Mouse (Mus musculus) brown adipose tissue, adult 24 weeks (tissue): ENCODE data around the gene Cerk. TPM values are rescaled to one million over a fixed set of nuclear protein-coding genes. Genes with fewer than 3 reads are reported as not detected.
"Not testable (repeated sequence)": the region's sequence is repeated elsewhere in the genome, so short reads cannot be mapped to it uniquely, and the experiment has no call there.

Experiments used
- H3K27ac ChIP-seq: fragments of 200-500 bp; replicated peaks from 2 replicates; pipeline ENCODE4 v1.5.1; 2012; ENCODE audit warnings: low read depth, mild to moderate bottlenecking, low read length
- H3K4me1 ChIP-seq: fragments of 200-500 bp; 2 replicates; pipeline ENCODE4 v1.6.1; 2012; ENCODE audit warnings: low read length, mixed read lengths; ENCODE audit not compliant: control insufficient read depth, insufficient read depth, insufficient read length
- H3K4me3 ChIP-seq: fragments of 200-500 bp; 2 replicates; pipeline ENCODE4 v1.5.1; 2012; ENCODE audit warnings: low read depth, mild to moderate bottlenecking, low read length, moderate library complexity; ENCODE audit not compliant: insufficient read depth
- polyA plus RNA-seq: library from polyadenylated mRNA; stranded (reverse); fragments of >200 nt; gene quantifications from 2 replicates; pipeline ENCODE4 v1.2.4, GENCODE M21; 2012; ENCODE audit not compliant: missing spikeins, insufficient read depth, insufficient read length

Cerk gene
- polyA plus RNA-seq, 1 experiment = 5.0 TPM

DNA sequence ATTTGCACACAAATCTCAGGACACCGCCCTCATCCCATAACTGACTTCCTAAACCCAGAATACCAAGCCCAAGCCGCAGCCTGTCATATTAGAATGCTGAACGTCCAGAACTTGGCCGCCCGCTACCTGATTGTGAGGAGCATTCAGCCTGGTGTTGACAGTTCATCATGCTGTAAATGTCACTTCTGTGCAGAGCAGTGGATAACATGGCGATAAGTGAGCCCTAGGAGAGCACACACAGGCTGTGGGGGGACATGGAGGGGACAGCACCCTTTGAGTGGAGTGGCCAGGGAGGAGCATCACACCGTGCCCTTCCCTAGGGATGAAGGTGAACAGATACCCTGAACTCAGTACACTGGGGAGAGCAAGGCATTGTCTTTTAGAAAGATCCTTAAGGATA is 76.7 kb downstream of the Cerk start:
- H3K27ac ChIP-seq = no peak overlapping the region
- H3K4me3 ChIP-seq = no peak overlapping the region
- peaks cover 14% of the 10 kb centered on the region for H3K4me1 ChIP-seq

DNA sequence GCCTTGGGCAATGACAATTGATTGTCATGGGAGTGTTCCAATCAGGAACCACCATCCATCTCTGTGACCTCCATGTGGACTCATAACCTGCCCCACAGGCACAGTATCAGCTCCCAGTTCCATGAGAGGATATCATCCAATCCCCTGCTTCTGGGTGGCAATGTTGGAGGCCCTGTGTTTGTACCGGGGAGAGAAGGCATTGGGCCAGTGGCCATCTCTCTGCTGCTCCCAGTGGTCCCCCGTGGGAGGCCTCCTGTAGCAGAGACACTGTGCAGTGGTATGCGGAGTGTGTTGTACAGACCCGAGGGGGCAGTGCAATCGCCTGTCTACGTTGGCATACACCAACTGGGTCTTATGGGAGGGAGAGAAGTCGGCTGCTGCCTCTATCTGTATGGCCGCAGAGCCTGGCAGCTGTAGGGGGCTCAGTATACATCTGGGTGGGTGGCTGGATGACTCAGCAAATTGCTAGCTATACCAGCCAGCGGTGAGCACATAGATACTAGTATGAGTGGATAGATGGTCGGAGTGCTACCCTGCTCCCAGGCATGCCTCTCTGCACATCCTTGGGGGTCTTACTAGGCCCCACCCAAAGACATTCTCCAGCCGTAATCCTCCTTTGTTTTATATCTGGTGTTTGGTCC is 78.0 kb downstream of the Cerk start:
- H3K4me1 ChIP-seq = peaks cover 14% of the 10 kb centered on the region
- H3K27ac ChIP-seq = no peak overlapping the region
- H3K4me3 ChIP-seq = no peak overlapping the region

DNA sequence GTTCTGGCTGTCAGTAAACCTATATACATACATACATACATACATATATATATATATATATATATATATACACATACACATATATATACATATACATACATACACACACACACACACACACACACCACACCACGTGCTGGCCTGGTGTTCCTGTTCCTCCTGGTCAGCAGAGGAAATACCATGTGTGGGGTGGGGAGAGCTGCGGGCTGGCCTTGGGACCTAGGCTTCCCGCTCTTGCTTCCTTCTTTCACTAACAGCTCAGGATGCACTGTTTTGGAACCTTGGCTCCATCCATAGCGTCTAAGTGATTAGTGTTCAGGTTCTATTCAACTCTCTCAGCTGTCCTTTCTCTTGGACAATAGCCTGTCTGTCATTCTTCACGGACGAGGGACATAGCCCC is 80.2 kb downstream of the Cerk start:
- H3K4me1 ChIP-seq = peaks cover 14% of the 10 kb centered on the region
- H3K27ac ChIP-seq = no peak overlapping the region
- H3K4me3 ChIP-seq = no peak overlapping the region

DNA sequence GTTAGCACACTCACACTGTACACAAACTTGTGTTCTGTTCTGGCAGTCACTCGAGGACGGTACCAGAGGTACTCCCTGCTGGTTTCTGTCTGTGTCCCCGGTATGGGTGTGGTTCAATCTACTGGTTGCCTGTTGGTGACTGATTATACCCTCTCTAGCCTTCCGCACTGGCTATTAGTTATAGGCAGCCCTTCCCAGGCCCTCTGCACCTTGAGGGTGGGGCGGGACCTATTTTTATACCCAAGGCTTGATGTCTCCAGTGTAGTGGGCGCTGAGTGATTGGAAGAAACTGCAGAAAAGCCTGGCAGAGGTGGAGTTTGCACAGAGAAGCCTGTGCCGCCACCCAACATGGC is 80.6 kb downstream of the Cerk start:
- H3K4me3 ChIP-seq = no peak overlapping the region
- H3K27ac ChIP-seq = no peak overlapping the region
- H3K4me1 ChIP-seq = peaks cover 14% of the 10 kb centered on the region

DNA sequence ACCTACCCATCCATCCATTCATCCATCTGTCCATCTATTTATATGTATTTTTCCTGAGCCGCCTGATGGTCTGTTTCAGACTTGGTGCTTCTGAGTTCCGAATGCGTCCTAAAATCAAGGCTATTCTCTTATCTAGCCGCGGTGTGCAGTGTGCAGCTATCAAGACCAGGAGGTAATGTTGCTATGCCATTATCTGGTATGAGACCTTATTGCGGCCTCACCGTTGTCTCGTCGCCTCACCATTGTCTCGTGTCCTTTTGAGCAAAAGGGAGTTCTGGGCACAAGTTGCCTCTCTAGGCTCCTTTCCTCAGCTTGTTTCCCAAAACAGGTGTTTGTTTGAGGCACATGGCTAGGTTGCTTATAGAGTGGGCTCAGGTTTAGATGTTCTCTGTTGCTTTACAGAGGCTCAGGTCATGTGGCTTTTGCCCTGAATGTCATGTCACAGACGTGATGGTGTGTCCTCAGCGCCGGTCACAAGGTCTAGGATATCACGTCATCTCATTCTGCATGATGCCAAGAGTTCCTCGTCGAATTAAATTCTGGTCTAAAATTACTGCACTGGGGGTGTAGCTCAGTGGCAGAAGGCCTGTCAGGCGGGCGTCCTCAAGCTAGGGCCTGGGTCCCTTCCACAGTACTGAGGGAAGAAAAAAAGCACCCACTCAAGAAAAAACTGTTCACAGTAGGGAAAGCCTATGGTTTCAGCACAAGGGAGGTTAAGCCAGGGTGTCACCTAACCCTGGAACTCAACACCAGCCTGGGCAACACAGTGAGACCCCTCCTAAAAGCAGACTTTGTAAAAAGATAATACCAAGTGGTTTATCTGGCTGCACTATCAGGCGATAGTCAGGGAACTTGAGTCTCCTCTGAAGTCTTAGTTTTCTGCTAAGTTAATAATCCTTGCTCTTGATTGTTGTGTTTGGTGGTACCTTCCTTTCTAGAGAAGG is 81.3 kb downstream of the Cerk start:
- H3K4me3 ChIP-seq = no peak overlapping the region
- peaks cover 10% of the 10 kb centered on the region; the same call in 1 of the 2 replicates for H3K4me1 ChIP-seq
- no peak overlapping the region for H3K27ac ChIP-seq

DNA sequence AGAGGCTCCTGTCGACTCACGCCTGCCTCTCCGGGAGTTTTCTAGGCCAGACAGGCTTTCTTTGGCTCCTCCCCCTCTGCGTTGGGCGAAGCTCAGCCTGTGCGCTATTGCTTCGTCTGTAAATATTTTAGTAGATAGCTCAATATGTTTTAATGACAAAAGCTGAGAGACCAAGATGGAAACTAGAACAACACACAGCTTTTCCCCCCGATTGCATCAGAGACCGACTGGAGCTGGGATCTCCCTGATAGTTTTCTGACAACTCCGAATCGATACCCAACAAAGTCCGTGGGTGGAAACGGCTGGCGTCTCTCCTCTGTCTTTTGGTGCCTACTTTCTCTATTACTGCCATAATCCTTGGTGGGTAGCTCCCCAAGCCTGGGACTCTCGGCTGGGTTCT is 83.6 kb downstream of the Cerk start:
- Histone ChIP-seq H3K27ac (no peak overlapping the region), H3K4me3 (no peak overlapping the region)

DNA sequence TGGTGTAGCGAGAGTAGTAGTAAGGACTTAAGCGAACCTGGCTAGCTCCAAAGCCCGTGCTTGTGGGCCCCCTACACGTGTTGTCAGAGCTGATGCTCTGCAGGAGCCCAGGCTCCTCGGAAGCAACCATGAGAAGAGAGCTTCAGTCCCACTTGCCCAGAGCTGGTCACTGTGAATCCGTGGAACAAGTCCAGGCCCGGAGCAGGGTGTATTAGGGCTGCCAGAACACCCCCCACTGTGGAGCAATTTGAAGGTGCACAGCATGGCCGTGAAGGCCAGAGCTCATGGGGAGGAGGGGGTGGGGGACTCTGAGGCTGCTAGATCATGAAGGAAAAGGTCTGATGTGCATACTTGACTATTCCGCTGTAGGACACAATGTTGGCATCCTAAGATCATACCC is 84.4 kb downstream of the Cerk start:
- H3K4me1 ChIP-seq = no peaks in the 10 kb centered on the region
- H3K27ac ChIP-seq = no peak overlapping the region
- no peak overlapping the region for H3K4me3 ChIP-seq

More for the DNA sequence above, 83.6 kb downstream of the Cerk start:
- H3K4me1 ChIP-seq = no peaks in the 10 kb centered on the region

DNA sequence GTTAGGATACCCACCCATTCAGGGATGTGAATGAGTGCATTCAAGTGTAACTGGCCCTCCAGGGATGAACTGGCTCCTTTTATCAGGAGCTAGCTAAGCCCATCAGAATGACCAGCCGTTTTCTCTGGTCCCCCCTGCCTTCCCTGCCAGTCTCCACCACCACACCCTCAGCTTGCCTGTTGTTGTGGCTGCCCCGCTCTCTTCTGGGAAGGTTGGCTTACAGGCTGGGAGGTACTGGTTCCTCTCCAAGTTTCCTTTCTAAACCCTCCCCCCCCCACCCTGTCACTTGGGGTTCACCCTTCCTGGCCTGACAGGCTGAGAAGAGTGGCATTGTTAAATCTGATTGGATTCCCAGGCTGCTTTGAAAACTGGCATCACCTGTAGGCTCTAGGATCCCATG is 88.1 kb downstream of the Cerk start:
- Histone ChIP-seq H3K4me3 (no peak overlapping the region), H3K4me1 (peaks cover 6% of the 10 kb centered on the region; the same call in 1 of the 2 replicates), H3K27ac (no peak overlapping the region)

DNA sequence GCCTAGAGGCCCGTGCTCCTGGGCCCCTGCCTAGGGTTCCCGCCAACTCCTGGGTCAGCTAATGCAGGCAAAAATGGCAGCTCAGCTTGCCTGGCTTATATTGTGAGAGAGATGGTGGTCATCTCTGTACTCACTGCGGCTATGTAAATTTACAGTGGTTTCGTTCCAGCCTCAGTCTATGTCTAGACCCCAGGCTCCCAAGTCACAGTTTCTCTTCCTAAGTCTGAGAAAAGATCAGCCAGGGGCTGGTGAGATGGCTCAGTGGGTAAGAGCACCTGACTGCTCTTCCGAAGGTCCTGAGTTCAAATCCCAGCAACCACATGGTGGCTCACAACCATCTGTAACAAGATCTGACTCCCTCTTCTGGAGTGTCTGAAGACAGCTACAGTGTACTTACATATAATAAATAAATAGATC is 89.3 kb downstream of the Cerk start:
- H3K4me3 ChIP-seq, H3K27ac ChIP-seq: not testable (repeated sequence)

DNA sequence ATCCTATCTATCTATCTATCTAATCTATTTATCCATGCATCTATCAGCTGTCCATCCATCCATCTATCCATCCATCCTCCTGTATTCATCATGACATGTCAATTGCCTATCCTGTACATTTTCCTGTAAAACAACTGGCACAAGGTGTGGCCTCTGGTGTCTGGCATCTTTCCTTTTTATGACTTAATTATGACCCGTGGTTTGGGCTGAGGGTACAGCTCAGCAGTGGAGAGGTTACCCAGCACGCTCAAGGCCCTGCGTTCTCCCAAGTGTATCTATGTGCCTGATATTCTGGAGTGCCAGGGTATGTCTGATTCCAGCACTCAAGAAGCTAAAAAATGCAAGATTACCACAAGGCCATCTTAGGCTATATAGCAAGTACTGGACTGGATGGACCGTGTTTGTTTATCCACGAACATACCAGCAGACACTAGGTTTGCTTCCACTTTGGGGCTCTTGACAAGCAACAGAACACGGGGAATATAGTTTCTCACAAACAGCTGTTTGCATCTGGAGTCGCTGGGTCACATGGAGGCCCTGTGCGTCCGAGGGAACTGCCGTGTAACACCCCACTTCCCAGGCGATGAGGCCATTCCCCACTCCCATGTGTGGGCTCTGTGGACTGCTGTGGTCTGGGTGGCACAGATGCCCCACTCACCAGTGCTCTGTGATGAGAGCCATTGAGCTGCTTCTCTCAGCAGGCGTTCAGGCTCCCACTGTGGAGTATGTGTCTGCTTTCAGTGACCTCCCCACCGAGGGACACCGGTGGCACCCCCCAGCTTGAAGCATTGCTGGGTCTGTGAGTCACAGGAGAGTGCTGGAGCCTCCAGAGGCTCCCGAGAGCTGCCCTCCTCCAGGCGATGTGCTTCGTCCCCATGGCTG is 90.0 kb downstream of the Cerk start:
- no peak overlapping the region for H3K4me3 ChIP-seq
- H3K27ac ChIP-seq = no peak overlapping the region
- H3K4me1 ChIP-seq = peaks cover 23% of the 10 kb centered on the region

More for the DNA sequence above, 89.3 kb downstream of the Cerk start:
- H3K4me1 ChIP-seq = peaks cover 17% of the 10 kb centered on the region

DNA sequence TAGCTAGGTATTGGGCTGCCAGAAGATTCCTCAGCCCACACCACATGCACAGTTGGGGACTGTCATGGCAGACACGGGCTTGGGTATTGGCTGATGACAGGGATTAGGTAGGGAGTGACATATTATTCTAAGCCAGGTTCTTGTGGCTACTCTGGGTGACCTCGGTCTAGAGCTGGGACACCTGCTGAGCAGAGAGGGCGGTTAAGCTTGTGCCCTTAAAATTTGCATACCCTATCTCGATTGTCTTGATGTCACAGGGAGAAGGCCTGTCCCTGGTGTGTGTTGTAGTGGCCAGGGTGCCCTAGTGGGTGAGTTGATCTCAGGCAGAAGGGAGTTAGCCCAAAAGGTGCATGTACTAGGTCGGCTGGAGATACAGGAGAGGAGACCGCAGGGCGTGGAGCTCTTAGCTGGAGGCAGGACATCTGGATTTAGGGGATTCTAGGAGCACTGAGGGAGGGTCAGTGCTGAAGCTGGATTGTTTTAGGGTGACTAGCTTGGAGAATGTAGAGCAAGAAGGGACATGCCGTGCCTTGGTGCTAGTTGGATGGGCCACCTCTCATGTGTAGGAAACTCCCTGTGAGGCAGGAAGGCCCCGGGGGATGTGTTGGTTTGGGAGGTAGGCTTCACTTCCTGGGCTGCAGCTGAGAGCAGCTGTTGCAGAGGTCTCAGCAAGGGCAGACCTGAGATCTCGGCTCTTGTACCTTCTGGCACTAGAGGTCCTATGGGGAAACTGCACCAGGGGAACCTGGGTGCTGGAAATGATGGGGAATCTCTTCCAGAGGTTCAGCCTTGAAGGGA is 91.4 kb downstream of the Cerk start:
- Histone ChIP-seq H3K4me1 (peaks cover 34% of the 10 kb centered on the region), H3K4me3 (no peak overlapping the region), H3K27ac (no peak overlapping the region)

DNA sequence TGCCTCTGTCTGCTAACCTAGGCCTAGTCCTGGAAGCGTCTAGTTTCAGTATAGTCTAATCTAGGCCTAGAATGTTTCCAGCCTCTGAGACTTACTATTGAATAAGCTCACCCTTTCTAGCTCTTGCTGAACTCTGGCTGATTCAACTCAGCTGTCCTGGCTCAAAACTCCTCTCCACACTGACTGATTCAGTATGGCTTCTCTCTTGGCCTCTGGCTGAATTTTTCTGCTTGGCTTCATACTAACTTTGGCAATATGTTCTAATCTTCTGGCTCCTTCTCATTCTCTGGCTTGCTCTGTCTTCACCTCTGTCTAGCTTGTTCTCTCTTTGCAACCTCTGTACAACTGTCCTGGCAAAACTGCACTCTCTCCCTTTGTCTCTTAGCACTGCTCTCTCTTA is 92.7 kb downstream of the Cerk start:
- peak overlapping the region; percentile 32 for H3K27ac ChIP-seq
- peaks cover 42% of the 10 kb centered on the region for H3K4me1 ChIP-seq
- no peak overlapping the region for H3K4me3 ChIP-seq

DNA sequence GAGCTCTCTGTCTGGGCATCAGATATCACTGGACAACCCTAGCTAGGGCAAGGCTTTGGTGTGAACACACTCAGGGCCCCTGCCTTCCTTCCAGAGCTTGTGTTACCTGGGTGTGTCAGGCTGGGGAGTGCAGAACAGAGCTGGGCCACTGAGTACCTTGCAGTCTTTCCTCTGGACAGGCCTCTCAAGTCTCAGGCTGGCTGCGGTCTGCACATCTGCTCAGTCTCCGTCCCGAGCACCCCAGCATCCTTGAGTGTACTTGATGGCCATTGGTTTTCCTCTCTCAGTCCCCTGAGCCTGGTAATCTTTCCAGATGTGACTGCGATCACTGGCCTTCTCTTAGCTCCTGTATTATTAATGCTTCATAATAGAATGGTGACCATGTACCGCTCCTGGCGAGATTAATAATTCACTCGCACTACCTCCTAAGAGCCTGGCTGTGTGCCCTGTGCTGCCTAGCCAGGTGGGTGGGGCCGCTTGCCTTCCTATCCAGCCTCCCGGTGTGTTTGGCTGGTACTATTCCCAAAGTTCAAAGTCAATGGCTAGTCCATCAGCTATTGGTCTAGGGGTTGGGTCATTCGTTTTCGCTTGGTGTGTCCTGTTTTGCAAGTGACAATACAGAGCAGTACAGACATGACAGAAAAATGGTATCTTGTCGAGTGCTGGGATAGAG is 93.8 kb downstream of the Cerk start:
- Histone ChIP-seq H3K4me3 (no peak overlapping the region), H3K4me1 (peaks cover 42% of the 10 kb centered on the region), H3K27ac (peak overlapping the region; percentile 65)
